Mouse (Mus musculus): ENCODE data around the gene Utrn.

DNA sequence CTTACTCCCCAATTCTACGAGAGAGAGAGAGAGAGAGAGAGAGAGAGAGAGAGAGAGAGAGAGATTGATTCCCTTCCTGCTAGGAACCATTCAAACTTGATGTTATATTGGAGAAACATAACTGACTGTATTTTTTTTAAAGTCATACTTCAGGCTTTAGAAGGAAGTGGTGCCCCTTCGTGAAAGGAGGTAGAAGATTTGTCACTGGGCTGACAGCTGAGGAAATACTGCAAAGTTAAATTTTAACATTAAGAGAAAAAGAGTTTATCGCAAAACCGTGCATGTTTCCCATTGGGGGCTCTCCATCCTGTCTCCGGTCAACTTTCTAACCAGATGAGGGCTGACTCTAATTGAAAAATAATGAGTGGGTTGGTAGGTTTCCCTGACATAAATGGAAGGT lies 310.4 kb downstream of the Utrn start:
- no peak for TF ChIP-seq CTCF (IDR thresholded peaks at IDR 0.05; ENCODE audit: low read depth, low read length)
- no peak for TF ChIP-seq TAL1 (conservative IDR thresholded peaks at IDR 0.05; ENCODE audit: low read depth, low read length)
